Mouse (Mus musculus): ENCODE measurements around the gene Syk.

DNA sequence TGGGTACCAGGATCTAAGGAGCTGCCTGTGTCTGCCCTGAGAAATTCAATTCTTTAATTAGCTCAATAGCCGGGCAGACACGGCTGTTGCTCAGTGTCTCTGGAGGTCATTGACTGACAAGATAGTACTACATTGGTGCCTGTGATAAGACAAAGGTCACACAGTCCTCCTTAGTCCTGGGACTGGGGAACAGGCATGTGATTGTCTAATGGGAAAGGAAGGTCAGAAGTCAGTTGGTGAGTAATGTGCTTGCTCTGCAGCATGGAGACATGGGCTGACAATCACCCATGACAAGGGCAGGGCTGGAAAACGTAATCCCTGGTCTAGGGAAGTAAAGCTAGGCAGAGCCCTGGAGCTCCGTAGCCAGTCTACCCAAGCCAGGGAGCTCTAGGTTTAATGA is 19.8 kb downstream of the Syk start:
- TF ChIP-seq CTCF (IDR thresholded peaks at IDR 0.05; ENCODE audit: low read depth, low read length) (no peak), EP300 (IDR thresholded peaks at IDR 0.05; ENCODE audit: insufficient read depth, low read depth, low read length) (no peak), POLR2A (IDR thresholded peaks at IDR 0.05; ENCODE audit: insufficient read depth, low read length) (no peak)

All from ES-Bruce4 (cell line).